Mouse (Mus musculus): ENCODE measurements around the gene Gsta2.

DNA sequence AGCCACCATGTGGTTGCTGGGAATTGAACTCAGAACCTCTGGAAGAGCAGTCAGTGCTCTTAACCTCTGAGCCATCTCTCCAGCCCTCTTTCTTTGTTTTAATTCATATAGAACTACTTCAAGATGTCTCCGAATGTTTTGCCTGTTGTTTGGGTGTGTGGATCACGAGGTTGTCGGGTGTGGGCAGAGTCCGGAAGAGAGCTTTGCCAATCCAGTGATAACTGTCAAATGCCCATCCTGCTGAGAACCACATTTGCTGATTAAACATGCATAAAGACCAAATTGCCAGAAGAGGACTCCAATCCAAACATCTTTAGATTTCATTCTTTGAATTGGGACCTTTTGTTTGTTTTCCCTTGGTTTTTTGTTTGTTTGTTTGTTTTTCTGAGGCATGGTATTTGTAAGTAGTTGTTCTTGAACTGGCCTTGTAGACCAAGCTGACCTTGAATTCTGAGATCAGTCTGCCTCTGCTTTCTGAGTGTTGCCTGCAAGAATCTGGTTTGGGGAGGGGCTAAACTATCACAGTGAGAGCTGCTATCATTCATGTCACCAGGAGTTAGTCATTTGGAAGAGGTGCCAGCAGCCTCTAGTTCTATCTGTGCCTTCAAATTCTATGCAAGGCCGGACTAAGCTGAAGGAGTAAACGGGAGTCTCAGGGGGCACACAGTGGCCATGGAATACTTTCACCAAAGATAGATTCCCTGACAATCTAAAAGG, 3.9 kb downstream of the Gsta2 start:
- no peak for TF ChIP-seq CTCF (IDR thresholded peaks at IDR 0.05; ENCODE audit: low read depth, low read length)
- no peak for TF ChIP-seq POLR2A (IDR thresholded peaks at IDR 0.05; ENCODE audit: extremely low read depth, insufficient read depth, low read length)
